Mouse (Mus musculus) cerebellum, adult (tissue): ENCODE measurements around the gene Nfic.

ENCODE experiments used
- ATAC-seq: cut with Nextera tagmentation; 2 replicates; pipeline ENCODE4 v1.9.2; 2017; ENCODE audit warnings: mild to moderate bottlenecking, moderate library complexity, mixed read lengths; ENCODE audit not compliant: insufficient number of reproducible peaks, low FRiP score, low TSS enrichment

Gene Nfic

DNA sequence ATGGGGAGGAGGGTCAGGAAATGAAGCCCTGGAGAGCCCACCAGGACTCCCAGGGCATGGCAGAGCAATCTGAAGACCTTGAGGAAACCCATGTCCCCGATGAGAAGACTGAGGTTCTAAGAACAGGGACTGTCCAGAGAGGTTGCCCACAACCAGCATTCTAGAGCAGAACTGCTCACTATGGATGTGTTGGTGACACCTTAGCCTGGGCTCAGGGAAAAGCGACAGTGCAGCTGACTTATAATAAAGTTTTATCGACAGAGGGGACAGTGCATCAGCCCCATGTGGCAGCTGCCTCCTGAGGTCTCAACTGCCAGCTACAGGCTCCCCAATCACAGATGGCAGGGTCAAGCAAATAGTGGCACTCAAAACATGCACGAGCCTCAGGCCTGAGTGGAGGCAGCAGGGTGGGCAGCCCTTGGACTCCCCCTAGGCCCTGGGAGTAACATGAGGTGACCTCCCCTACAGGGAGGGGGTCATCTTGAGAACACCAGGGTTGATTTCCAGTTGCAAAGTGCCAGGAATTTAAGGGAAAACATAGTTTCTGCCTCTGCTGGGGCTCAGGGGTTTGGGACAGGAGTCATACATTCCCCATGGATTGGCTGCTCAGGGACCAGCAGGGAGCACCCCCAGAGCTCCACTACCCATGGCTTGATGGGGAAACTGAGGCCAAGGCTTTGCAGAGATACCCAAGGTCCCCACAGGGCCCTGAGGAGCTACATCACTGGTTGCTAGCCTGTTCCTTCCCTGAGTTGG, 34.2 kb downstream of the Nfic start:
- no peak for ATAC-seq

DNA sequence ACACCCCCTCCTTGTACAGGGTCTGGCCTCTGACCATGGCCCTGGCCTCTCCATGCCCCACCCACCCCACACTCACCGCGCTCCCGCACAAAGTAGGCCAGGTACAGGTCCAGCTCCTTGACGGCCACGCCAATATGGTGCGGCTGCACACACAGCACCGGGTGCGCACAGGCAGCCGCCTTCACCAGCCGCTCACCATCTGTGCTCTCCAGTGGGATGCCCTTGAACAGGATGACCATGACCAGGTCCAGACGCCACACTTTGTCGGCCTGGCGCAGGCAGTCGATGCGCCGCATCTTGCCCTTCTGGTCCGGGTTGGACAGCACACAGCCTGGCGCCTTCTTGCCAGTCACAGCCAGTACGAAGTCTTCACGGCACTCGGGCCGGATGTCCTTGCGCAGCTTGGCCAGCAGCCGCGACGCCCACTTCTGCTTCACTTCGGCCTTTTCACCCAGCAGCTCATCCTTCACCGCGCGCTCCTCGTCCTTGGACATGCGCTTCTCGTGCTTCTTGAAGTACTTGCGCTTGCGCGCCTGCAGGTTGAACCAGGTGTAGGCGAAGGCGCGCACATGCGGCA, 35.2 kb downstream of the Nfic start:
- ATAC-seq, result no peak

DNA sequence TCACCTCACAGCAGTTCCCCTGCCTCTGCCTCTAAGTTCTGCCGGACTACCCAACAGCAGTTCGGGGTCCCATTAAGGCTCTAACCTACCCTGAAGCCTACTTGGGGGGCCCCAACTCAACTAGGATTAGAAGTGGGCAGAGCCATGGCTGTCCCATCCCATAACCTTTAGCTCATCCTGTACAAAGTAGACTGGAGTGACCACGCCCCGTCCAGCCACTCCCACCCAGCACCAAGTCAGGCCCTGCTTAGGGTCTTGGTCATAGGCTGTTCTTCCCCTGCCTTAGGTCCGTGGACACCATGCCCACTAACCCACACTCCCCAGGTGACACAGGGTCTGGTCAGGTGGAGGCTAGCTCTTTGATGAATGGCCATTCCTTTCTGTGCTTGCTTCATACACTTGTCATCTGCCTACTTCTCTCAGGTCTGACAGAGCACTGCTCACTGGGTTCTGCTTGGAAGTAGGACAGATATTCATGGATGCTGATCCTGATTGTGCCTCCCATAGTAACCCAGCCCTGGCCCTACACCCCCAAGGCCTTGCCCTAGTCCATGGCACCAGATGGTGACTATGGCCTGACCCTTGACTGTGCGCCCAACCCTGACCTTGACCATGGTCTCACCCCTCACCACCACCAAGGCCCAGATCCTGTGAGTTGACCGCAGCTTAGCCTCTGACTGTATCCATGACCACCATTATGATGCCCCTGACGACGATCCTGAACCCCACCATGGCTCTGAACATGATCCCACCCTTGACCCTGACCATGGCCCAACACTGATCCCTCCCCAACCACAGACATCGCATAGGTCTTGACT, 36.1 kb downstream of the Nfic start:
- no peak for ATAC-seq

DNA sequence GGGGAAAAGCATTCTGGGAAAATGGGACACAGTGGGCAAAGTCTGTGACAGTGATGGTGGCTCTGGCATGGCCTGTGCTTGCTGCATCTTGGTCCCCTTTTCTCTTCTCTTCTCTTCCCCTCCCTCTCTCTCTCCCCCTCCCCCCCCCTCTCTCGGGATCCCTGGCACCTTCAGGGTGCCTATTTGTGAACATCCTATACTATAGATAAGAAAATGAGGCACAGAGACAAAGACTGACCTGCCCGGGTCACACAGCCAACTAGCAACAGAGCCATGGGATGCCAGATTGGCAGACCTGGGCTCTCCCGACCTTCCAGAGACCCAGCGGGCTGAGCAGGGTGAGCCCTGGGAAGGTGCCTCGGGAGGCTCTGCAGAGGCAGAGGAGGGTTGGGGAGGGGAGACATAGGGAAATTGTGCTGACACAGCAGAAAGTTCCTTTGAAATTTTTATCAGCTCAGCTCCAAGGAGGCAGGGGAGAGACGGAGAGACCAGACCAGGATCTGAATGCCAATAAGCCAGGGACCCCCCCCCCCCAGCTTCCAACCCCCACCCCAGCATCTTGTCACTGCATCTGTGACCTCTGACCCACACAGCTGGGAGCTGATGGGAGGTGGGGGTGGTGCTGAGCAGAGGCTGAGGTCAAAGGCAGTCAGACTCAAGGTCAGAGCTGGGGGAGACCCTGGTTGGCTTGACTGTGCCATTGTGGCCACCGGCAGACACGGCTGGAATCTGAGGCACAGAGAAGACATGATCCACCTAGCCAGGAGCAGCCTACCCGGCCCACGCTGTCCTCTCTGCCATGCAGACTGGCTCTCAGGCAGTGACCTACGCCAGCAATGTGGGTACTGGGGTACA, 37.0 kb downstream of the Nfic start:
- no peak for ATAC-seq

DNA sequence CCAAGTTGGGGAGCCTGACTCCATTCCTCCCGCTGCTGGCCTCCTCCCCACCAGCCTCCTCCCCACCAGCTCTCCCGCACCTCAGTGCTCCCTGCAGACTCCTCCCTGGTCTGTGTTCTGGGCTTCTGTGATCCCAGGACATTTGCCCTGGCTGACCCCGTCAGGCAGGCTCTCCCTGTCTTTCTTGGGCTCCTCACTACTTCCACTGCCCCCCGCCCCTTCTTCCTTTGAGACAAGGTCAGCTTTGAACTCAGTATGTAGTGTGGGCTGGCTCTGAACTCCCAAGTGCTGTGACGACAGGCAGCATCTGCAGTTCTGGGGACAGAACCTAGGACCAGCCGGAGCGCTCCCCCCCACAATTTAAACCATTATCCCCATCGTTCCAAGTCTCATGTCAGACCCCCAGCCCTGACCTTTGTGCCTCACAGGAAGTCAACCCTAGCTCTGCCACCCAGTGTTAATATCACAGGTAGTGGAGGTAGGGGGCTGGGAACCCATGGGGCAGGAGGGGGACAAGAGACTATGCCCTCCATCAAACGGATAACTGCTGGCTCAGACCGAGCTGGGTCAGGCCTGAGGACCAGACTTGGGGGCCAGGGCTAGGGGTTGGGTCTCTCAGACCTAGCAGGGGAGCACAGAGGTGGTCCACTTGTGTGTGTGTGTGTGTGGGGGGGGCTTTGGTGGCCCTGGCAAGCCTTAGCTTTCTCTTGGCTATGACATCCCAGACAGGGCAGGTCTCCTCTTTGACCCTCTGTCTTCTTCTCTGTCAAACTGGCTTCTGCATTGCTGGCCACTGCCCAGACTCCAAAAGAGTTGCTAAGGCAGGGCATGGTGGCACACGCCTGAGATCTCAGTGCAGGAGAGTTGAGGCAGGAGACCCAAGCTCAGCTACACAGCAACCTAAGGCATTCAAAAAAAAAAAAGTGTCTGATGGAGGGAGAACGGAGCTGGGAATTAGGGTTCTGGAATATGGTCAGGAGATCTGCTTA, 37.9 kb downstream of the Nfic start:
- no peak for ATAC-seq

DNA sequence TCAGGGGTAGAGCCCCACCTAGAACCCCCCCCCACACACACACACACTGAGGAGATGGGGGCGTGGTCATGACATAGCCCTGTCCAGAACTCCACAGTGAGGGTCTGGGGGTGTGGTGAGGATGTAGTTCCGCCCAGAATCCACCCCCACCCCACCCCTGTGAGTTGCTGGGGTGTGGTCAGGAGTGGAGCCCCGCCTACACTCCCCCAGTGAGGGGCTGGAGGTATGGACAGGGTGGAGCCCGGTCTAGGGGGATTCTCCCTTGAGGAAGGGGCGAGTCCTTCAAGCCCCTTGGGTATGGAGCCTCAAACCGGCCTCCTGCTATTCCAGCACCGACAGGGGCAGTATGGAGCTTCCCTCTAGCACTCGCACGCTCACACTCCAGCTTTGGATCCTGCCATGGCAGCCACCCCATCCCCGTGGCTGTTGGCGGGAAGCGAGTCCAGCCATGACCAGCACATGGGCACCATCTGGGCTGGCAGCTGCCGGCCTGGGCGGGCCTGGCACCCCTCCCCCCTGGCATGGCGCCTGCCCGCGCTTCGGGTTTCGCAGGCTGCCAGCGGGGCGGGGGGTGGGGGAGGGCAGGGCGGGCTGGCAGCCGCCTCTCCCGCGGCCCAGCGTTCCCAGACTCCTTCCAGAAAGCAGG, 38.7 kb downstream of the Nfic start:
- peak; percentile 45; the same call in 1 of the 2 replicates for ATAC-seq

DNA sequence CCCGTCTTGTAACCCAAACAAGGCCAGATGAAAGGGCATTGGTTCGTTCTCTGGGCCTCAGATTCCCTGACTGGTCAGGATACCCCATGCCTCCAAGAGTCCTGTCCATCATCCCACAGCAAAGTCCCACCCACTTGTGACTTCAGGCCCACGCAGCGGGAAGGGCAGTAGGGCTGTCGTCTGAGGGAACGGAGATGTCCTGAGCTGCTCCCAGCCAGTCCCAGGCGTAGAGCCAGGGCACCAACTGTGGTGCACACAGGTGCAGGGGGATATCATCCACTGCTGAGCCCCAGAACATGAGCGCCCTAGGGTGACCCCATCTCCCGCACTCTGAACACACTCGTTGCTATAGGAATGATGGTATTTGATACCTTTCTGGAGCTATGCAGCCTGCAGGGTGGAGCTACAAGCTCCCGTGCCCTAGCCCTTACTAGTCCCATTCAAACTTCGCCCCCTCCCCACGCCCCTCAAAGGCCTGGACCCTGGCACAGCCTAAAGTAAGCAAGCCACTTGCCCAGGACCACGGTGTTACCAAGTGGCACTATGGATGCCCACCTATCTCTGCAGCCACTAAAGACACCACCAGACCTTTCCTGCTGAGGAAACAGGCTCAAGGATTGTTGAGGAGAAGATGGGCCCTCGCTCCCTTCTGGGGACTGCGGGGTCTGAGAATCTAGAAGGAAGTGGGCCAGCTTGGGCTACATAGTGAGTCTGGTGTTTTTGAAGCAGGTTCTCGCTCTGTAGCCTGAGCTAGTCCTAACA, 39.7 kb downstream of the Nfic start:
- no peak for ATAC-seq

DNA sequence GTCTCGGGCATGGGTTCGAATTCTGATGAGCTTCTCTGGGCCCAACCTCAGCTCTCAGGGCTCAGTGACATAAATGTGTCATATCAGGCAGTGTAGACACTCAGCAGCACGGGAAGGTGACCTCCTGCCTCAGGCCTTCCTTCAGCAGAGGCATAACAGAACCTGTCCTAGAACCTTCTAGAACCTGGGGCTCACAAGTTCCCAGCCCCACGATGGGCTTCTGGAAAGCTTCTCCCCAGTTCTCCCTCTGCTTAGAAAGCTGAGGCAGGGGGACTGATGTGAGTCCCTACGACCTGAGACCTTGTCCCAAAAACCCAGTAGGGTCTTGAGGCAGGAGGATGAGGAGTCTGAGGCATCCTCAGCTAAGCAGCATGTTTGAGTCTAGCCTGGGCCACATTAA, 40.3 kb downstream of the Nfic start:
- no peak for ATAC-seq

DNA sequence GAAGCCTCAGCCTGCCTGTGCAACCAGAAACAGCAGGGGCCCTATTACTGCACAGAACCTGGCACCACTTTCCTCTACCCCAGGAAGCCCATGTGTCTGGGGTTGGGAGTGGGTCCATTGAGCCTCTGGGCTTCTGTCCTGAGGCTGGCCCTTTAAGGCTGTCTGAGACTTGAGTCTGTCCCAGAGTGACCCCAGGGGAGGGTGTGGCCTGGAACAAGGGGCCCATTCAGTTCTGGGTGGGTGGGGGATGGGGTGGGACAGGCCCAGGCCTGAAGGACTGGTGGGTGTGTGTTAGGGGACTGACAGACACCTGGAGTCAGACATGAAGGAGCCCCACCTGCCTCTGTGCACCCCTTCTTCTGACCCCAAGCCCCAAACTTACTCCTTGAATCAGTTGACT, 40.8 kb downstream of the Nfic start:
- no peak for ATAC-seq

DNA sequence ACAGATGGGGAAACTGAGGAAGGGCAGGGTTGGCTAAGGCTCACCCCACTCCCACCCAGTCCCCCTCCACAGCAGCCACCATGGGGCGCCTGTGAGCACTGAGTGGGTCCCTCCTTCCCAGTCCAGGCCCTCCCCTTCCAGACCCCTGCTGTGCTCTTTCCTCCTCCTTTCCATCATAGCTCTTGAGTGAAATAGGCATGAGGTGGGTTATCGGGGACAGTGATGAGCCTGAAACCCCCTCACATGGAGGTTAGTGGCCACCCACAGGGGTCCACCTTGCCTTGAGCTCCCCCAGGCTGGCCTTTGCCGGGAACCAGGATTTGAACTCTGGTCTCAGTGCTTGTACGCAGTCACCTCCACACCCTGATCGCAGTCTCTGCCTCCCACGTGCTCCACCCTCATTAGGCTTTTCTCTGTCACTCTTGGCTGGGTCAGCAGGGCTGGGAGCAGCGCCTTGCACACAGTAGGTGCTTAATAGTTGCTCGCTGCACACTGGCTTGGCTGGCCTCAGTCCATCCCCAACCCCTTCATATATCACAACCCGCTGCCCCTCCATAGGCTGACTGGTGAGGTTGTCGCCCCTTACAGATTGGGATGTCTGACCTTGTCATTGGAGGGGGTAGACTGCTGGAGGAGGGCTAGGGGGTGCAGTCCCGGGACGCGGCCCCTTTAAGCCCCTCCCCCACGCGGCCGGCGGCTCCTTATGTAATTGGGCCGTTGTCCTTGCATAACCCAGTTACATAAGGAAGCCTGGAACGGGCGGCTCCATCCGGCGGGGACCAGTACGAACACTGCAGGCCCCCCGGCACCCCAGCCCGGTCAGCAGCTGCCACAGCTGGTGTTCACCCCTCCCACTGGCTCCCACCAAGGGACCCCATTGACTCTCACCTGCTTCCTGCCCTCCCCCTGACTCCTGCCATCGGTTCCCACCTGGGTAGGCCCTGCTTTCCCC, 41.8 kb downstream of the Nfic start:
- ATAC-seq, result no peak

DNA sequence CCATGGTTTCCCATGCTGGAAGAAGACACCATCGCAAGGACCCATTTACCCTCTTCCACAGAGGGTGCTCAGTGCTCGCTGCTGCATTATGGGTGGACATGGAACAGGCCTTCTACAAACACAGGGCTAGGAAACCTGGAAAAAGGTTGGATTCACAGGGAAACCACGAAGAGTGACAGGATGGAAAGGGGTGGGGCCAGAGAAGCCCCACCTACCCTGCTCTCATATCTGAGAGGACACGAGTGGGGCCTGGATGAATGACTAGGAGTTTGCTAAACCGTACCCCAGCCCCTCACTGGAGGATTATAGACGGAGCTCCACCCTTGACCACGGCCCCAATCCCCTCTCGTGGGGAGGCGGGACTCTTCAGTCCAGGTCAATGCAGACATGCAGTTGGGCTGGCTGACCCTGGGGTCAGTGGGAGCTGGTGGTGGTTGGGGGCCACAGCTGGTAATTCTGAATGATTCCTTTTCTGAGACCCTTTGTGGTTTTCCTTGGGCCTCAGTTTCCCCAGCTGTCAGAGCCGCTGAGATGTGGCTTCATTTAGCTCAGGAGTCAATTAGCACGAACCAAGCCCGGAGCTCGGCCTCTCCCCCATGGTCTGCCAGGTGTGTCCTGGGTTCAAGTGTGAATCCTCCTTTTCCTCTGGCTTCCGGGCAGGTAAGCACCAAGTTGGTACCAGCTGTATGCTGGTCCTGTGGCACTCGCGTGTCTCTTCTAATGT, 42.7 kb downstream of the Nfic start:
- ATAC-seq, result no peak

DNA sequence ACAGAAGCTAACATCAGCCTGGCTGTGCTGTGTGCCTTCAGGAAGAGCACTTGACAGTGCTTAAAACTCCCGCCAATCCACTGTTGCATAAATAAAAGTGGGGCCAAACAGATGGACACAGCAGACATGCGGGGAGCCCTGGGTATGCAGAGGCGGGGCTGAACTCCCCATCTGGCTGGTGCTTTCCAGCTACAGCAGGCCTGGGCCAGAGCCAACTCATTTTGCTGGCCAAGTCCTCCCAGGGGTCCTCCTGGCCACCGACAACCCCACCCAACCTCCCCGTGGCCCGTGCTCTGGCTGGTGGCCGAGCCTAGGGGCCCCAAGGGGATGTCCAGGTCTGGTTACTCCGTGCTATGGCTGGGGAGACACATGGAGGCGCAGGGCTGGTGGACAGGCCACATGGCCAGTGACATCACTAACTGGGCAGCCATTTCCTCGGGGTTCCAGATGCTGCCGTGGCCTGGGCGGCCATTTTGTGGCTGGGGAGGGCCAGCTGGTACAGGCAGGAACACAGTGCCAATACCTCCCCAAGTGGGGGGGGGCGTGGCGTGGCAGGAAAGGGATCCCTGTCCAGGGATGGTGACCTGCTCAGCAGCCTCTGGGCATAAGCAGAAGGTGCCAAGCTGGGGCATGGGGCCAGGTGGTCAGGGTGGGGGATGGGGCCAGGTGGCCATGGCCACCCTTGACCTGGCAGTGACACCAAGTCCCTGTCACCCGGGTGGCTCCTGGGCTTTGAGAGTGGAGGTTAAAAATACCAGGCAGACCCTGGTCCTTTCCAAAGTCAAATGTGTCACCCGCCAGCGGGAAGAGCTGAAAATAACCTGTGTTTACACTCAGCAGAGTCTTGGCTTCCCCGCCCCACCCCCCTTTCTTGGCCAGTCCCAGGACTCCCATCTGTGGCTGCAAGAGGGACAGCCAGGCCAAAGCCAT, 43.7 kb downstream of the Nfic start:
- ATAC-seq, result peak; percentile 7; the same call in 1 of the 2 replicates

DNA sequence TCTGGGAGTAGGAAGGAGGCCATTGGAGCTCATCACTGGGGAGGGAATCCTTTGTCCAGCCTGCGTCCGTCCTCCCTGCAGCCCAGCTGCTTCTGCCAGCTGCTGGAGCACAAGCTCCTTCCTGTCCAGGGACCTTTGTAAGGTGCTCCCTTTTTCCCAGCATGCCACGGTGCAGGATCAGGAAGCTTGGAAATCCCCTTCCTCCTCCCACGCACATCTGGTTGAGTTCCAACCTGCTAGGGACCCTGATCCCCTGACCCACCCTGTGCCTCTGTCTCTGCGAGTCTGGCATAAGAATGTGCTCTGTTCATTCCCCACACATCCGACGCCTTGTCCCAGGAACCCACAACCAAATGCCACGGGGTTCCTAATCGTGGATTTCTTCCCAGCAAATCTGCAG, 44.5 kb downstream of the Nfic start:
- no peak for ATAC-seq

DNA sequence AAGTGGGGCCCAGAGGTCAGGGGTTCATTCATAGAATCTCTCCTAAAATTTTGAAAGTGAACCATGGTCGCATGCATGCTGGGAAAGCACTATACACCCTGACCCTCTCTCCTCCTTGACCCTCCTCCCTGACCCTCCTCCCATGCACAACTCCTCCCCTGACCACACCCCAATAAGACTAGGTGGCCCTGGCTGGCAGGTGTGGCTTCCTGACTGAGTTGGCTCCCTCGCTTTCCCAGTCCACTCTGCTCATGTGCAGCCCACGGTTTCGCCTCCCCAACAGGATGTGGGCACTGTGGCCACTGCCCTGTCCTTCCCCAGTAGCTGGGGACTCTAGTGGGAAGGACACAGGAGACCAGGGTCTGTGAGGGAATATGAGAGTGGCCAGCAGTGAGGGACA, 45.1 kb downstream of the Nfic start:
- no peak for ATAC-seq

DNA sequence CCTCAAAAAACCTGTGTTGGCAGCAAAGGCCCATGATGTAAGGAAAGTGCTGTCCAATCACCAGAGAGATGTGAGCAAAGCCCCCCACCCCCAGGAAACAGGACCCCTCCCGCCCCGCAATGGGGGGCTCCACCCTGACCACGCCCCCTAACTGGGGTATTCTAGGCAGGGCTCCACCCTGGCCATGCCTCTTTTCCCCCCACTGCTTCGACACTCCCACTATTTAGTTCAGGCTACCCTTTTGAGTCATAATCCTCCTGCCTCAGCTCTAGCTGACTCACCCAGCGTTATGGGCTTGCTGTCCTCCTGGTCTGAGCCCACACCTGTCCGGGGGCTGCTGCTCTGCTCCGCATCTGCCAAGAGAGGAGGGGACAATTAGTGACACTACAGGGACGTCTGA, 46.1 kb downstream of the Nfic start:
- ATAC-seq, result no peak
